Mouse (Mus musculus) macrophage (primary cell): Measurements from ENCODE around the gene Tril. TPM values are rescaled to one million over a fixed set of nuclear protein-coding genes. Genes with fewer than 3 reads are reported as not detected.

Source experiments
- H3K27ac ChIP-seq: fragments of 350-480 bp; formaldehyde crosslinking; 2 replicates; pipeline ENCODE4 v1.9.0; 2021
- H3K36me3 ChIP-seq: fragments of 350-480 bp; formaldehyde crosslinking; 2 replicates; pipeline ENCODE4 v1.9.0; 2021; ENCODE audit errors: inconsistent target
- H3K4me3 ChIP-seq: fragments of 350-480 bp; formaldehyde crosslinking; 2 replicates; pipeline ENCODE4 v1.9.0; 2021; ENCODE audit errors: inconsistent target
- H3K79me2 ChIP-seq: fragments of 350-480 bp; formaldehyde crosslinking; 2 replicates; pipeline ENCODE4 v1.9.0; 2021; ENCODE audit errors: inconsistent target
- WGBS: methylation state at CpG from one replicate; pipeline ENCODE4 v1.1.7; 2026; ENCODE audit warnings: inconsistent platforms; ENCODE audit not compliant: missing documents; 5-methylcytosine and 5-hydroxymethylcytosine counted together
- polyA plus RNA-seq: library from polyadenylated mRNA; stranded (reverse); fragments of 250-400 nt; gene quantifications from 3 replicates; pipeline ENCODE4 v1.2.4, GENCODE M21; 2018; ENCODE audit warnings: inconsistent platforms

The Tril gene
- polyA plus RNA-seq, 1 experiment from 2014 or later: not detected

DNA sequence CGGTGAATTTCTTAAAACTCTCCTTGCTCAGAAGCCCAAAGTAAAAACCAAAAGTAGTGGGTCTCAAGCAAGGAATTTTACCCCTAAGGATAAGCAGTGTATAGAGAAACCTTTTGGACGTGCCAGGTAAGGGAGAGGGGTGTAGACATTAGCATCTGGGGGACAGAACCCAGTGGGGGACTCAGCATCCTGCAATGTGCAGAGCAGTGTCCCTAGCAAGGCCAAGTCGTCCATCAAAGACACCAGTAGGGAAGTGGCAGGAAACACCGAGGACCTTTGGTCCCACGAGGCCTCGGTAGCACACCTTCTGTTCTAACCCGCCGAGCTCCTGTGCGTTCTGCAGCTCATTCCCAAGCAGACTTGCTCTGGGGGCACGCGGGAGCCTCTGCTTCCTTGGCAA lies 25.6 kb downstream of the Tril start:
- WGBS: 58% methylated on average over 10 of the region's 11 CpGs
- no peaks in the 10 kb centered on the region for H3K36me3 ChIP-seq
- H3K79me2 ChIP-seq: no peaks in the 10 kb centered on the region
- no peak overlapping the region for H3K27ac ChIP-seq
- H3K4me3 ChIP-seq: no peak overlapping the region

DNA sequence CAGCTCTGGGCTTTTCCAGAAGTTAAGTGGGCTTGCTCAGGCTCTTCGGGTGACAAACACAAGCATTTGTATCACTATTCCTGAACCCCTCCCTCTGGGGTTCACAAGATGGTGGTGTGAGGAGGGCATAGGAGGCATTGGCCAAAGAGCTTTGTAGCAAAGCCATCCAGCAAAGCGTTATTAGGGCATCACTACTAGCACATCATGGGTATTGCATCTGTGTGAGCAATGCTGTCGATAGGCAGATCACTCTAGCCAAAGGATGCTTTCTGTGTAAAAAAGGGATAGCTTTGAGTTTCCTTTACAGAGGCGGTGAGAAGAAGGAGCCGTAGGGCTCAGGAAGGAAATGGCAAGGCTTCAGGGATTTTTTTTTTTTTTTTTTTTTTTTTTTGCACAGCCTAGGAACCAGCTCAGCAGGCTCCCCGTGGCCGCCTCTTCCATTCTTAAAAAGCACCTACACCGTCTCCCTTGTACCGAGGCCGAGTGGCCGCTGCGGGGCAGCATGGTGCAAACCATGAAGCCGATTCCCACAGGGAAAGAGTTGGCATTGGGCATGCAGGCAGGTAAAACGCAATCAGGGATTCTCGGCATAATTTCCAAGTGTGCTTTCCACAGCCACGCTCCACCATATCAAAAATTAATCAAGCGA lies 26.2 kb downstream of the Tril start:
- no peaks in the 10 kb centered on the region for H3K36me3 ChIP-seq
- no peak overlapping the region for H3K4me3 ChIP-seq
- H3K79me2 ChIP-seq: no peaks in the 10 kb centered on the region
- 18% methylated on average over 17 of the region's 17 CpGs for WGBS
- H3K27ac ChIP-seq: no peak overlapping the region

DNA sequence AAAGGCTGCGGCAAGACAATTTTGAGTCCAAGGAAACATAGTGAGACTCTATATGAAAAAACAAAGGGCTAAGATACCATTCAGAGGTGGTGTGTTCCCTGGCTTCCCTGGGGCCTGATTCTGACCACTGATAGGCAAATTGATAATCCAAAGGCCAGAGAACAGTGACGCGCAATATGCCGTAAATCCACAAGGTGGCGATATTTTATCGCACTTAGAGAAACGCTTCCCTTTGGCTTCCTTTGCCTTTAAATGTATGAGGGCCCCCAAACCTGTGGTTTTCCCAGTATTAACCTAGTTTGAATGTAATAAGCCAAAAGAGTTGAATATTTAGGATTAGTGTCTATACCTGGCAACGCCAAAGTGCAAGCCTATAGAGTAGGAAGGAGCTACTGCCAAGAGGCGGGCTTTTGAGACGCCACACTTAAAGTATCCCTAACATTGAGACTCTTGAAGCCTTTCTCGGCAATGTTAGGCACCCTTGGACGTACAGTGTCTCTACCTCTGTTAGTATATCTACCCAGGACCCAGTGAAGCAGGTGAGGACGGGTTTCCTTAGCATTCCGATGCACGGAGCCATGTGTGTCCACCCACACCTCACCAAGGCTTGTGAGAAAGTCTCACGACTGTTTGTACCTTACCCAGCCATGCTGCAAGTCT lies 37.6 kb downstream of the Tril start:
- 46% methylated on average over 16 of the region's 16 CpGs for WGBS
- Histone ChIP-seq H3K27ac (no peak overlapping the region), H3K79me2 (no peaks in the 10 kb centered on the region), H3K36me3 (no peaks in the 10 kb centered on the region), H3K4me3 (no peak overlapping the region)

DNA sequence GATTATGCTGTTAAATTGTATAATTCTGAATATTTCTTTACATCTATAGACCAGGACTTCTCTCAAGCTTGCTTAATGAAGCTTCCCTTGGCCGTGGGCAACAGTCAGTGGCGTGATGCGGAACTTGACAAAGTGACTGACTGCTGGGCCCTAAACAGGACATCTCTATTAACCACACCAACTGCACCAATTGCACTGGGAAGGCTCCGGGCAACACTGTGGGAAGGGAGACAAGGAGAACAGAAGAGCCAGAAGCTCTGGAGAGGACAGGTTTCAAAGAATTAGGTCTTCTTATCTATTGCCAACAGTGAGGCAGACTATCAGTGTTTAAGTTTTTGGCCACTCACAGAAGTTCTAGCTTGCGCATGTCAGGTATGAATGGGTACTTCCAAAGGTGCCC lies 38.4 kb downstream of the Tril start:
- no peaks in the 10 kb centered on the region for H3K79me2 ChIP-seq
- no peak overlapping the region for H3K27ac ChIP-seq
- H3K36me3 ChIP-seq: no peaks in the 10 kb centered on the region
- H3K4me3 ChIP-seq: no peak overlapping the region
- 96% methylated on average over 5 of the region's 5 CpGs for WGBS

DNA sequence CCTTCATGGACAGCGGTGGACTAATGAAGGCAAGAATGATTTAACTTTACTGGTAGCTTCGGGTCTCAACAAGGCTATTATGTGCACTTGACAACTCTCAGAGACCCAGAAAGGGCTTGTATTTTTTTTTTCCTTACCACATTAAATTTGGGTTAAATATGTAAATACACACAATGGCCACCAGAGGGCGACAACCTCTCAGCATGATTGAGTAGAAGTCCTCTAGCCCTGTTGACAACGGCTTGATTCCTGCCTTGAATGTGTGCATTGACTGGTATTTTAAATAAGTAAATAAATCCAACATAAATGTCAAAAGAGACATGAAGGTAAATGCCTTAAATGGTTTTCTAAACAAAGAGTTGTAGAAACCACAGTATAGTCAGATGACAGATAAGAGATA lies 39.5 kb downstream of the Tril start:
- Histone ChIP-seq H3K27ac (no peak overlapping the region), H3K79me2 (no peaks in the 10 kb centered on the region), H3K4me3 (no peak overlapping the region), H3K36me3 (no peaks in the 10 kb centered on the region)
- 14% methylated on average over 4 of the region's 4 CpGs for WGBS

DNA sequence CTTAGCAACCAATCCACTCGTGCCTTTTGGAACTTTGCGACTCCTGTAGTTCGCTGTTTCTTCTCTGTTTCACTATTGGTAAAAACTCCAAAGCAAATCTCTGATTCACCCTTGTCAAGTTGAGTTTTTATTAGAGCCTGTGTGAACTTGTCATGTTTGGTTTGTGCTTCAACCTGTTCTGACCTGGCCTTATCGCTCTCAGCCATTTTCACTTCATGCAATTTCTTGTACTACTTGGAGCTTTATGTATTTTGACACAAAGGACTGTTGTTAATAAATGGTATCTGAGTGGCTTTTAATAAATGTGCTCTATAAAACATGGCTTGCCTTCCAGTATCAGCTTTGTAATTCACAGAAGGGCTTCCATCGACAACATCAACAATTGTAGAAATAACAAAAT lies 40.6 kb downstream of the Tril start:
- Histone ChIP-seq H3K79me2 (no peaks in the 10 kb centered on the region), H3K4me3 (no peak overlapping the region), H3K27ac (no peak overlapping the region), H3K36me3 (no peaks in the 10 kb centered on the region)
- 97% methylated on average over 4 of the region's 5 CpGs for WGBS

DNA sequence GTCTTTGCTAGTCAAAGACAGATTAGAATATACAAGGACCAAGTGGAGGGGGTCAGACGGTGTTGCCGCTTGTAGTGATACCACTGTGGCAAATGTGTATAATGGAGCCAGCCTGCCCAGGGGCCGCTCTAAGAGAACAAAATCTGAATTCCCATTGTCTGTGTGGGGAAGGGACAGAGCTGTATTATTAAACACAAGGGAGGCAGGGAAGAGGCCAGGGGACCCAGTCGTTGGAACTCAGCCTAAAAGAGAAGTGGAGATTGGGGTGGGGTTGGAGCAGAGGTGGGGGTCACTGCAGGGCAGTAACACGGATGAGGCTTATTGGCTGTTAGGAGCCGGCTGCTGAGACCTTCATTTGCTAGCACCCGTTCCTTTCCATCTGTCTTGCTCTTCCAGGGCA lies 41.1 kb downstream of the Tril start:
- WGBS: 82% methylated on average over 7 of the region's 7 CpGs
- H3K4me3 ChIP-seq: no peak overlapping the region
- H3K79me2 ChIP-seq: no peaks in the 10 kb centered on the region
- H3K27ac ChIP-seq: no peak overlapping the region
- H3K36me3 ChIP-seq: no peaks in the 10 kb centered on the region

DNA sequence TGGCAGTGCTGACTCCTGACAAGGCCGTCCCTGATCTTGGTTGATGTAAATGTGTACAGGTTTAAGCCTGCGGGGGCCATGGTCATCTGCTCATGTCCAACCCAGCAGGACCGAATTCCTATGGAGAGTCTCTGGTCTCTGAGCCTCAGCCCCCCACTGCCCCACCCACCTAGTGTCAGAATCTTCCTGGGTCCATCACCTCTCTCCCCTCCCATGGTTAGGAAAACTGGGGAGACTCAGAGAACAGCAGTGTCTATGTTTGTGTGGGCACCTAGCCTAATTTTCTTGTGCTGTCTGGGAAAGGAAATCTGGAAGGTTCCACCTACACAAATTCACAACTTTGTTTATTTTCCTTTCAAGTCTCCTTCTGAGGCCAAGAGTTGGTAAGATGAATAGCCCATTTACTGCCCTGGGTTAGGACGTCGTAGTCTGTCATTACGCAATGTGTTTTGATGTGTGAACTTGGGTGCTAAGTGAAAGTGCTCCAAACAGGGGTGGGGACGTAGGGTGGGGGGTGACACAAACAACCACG lies 42.1 kb downstream of the Tril start:
- 62% methylated on average over 8 of the region's 8 CpGs for WGBS
- H3K36me3 ChIP-seq: no peaks in the 10 kb centered on the region
- H3K4me3 ChIP-seq: no peak overlapping the region
- no peak overlapping the region for H3K27ac ChIP-seq
- no peaks in the 10 kb centered on the region for H3K79me2 ChIP-seq

DNA sequence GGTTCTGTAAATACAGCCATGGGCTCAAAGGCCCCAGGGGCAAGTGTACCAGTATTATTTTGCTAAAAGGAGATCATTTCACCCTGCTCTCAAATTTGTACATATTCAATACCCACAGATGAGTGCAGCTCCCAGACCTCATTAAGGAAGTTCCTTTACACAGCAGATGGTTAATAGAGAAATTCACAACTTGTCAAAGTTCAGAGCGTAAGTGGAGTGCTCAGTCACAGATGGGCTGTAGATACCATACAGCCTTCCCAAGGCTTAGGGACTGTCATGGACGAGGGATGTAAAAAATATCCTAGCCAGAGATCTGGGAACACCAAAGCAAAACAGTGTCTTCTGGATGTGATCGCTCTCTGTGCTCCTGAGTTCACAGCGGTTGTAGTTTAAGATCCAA lies 52.4 kb downstream of the Tril start:
- no peaks in the 10 kb centered on the region for H3K79me2 ChIP-seq
- no peaks in the 10 kb centered on the region for H3K36me3 ChIP-seq
- no peak overlapping the region for H3K27ac ChIP-seq
- no peak overlapping the region for H3K4me3 ChIP-seq
- WGBS: 85% methylated on average over 4 of the region's 4 CpGs

DNA sequence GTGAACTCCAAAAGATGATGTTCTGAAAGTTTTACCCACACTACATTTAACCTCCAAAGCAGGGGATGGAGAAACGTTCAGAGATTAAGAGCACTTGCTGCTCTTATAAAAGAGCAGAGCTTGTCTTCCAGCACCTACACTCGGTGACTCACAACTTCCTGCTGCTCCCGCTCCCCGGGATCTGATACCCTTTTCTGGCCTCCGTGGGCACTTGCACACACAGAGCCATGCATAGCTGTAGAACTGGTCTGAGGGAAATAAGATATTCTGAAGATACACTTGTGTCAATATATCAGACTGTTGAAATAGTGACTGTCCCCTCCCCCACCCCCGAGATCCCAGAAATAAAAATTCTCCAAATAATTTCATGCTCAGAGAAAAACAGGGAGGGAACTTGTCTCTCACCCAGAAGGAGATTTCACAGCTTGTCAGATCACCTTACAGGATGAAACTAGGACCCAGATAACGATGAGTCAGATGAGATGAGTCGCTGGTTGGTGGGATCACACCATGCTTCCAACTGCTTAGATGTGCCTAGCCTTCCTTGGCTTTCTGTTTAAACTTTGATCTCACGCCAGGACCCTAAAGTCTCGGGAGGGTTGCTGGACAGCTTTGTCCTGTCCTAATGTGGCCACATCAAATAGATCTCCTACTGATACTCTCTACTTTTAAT lies 54.3 kb downstream of the Tril start:
- Histone ChIP-seq H3K36me3 (no peaks in the 10 kb centered on the region), H3K4me3 (no peak overlapping the region), H3K79me2 (no peaks in the 10 kb centered on the region), H3K27ac (no peak overlapping the region)
- 47% methylated on average over 10 of the region's 10 CpGs for WGBS

DNA sequence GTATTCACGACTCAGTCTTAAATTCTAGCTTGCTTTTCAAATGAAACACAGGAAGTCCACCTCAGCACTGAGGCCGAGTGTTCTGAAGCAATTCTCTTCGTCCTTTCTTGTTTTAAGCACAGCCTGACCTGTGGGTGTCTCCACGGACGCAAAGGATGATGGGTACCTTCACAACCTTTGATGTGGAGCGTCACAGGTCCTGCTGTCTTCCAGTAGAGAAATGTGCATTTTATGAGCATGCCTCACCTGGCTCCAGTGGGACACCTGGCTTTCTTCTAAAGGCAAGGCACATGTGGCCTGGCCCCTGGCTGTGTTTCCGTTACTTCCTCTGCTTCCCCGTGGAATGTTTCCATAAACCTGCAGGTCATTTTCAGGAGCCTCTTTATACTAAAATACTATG lies 54.9 kb downstream of the Tril start:
- WGBS: 76% methylated on average over 8 of the region's 8 CpGs
- Histone ChIP-seq H3K27ac (no peak overlapping the region), H3K4me3 (no peak overlapping the region), H3K79me2 (no peaks in the 10 kb centered on the region), H3K36me3 (no peaks in the 10 kb centered on the region)

Other genes starting within 250 kb of the Tril start
- not detected in 3 replicates for gene Cpvl, start 157.8 kb upstream of the Tril start, polyA plus RNA-seq
- 9.8 to 17.5 TPM (median 16.8 TPM) in 3 replicates for gene Chn2, start 218.7 kb upstream of the Tril start, polyA plus RNA-seq